Mouse (Mus musculus): ENCODE results near the gene Spsb4. TPM values are rescaled to one million over a fixed set of nuclear protein-coding genes. Genes with fewer than 3 reads are reported as not detected.
A peak's percentile ranks its signal among the peaks of the same experiment; 100 is the strongest.

Spsb4 gene
- polyA plus RNA-seq, 1 experiment from 2014 or later, result 159 TPM

DNA sequence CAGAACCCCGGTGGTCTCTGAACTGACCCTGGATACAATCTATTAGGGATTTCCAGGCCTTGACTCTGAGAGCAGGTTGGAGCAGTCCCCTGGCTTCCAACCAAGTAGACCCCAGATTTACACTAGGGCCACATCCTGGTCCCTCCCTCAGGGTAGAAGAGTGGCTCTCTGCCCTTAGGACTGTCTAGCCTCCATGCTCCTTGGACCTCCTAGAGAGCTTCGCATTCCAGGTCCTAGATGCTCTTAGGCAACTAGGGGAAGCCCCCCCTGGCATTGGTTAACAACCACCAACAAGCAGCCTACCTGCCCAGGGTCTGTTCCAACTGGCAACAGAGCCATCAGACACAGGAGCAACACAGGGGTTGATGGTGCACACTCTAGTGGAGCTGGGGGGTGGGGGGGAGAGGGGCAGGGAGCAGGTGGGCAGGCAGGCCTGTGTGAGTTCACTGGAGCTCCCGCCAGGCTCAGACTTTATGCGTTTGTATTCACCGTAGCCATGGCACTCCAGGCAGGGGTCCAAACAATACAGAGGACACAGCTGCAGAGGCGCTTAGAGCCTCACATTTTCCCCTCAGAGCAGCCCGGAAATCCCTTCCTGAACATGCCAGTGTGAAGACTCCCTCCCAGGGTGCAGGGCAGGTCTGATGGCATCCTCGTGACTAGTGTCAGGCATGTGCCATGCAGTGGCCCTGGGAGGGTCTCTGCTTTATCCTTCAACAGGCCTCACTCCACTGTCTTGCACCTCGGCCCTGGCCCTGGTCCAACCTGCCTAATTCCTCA is 46.8 kb downstream of the Spsb4 start:
- Histone ChIP-seq H3K4me3 (no peak overlapping the region), H3K9me3 (no peaks in the 10 kb centered on the region), H3K27me3 (ENCODE audit: insufficient read depth, poor library complexity, severe bottlenecking) (peaks cover 9% of the 10 kb centered on the region), H3K4me1 (replicated peaks) (peaks cover 73% of the 10 kb centered on the region), H3K27ac (peak overlapping the region; percentile 78), H3K36me3 (peaks cover 70% of the 10 kb centered on the region)
- peak; percentile 60 for DNase-seq (ENCODE audit: low spot score)
- WGBS, result 42% methylated on average over 9 of the region's 9 CpGs

GRCm38 (mm10) chr9:96967516-96967915 is 51.1 kb downstream of the Spsb4 start:
- peaks cover 4% of the 10 kb centered on the region; the same call in 1 of the 2 replicates for H3K27me3 ChIP-seq (ENCODE audit: insufficient read depth, poor library complexity, severe bottlenecking)
- no peak overlapping the region for H3K27ac ChIP-seq
- peaks cover 65% of the 10 kb centered on the region for H3K36me3 ChIP-seq
- H3K4me1 ChIP-seq (replicated peaks), result peaks cover 73% of the 10 kb centered on the region
- H3K9me3 ChIP-seq, result peaks cover 4% of the 10 kb centered on the region; the same call in 1 of the 2 replicates
- no peak for DNase-seq (ENCODE audit: low spot score)
- WGBS, result 86% methylated on average over 1 of the region's 1 CpGs
- H3K4me3 ChIP-seq, result no peak overlapping the region

DNA sequence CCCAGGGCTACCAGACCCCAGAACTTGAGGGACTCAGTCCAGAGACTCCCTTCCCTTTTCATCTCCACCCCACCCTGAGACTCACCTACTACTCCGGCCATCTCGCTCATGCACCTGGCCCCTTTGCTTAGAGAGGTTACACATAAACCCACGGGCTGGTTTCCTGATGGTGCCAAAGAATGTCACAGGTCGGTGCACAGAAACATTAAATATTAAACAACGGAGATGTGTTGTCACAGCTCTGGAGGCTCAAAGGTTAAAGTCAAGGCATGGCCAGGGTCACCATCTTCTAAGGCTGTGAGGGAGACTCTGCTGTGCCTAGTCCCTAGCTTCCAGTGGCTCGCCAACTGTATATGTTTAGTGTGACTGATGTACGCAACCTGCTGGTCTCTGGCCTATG is 52.2 kb downstream of the Spsb4 start:
- peaks cover 4% of the 10 kb centered on the region; the same call in 1 of the 2 replicates for H3K27me3 ChIP-seq (ENCODE audit: insufficient read depth, poor library complexity, severe bottlenecking)
- 94% methylated on average over 7 of the region's 7 CpGs for WGBS
- H3K36me3 ChIP-seq, result peaks cover 64% of the 10 kb centered on the region
- no peak overlapping the region for H3K27ac ChIP-seq
- peaks cover 4% of the 10 kb centered on the region; the same call in 1 of the 2 replicates for H3K9me3 ChIP-seq
- no peak for DNase-seq (ENCODE audit: low spot score)
- H3K4me3 ChIP-seq, result no peak overlapping the region
- H3K4me1 ChIP-seq (replicated peaks), result peaks cover 73% of the 10 kb centered on the region

GRCm38 (mm10) chr9:96963443-96964215 is 55.0 kb downstream of the Spsb4 start:
- no peak for DNase-seq (ENCODE audit: low spot score)
- no peak overlapping the region for H3K4me3 ChIP-seq
- H3K27me3 ChIP-seq (ENCODE audit: insufficient read depth, poor library complexity, severe bottlenecking), result peaks cover 4% of the 10 kb centered on the region; the same call in 1 of the 2 replicates
- peaks cover 74% of the 10 kb centered on the region for H3K4me1 ChIP-seq (replicated peaks)
- H3K27ac ChIP-seq, result peak overlapping the region; percentile 19
- H3K36me3 ChIP-seq, result peaks cover 75% of the 10 kb centered on the region
- WGBS, result 73% methylated on average over 13 of the region's 13 CpGs
- H3K9me3 ChIP-seq, result peaks cover 4% of the 10 kb centered on the region; the same call in 1 of the 2 replicates

GRCm38 (mm10) chr9:96962714-96963113 is 55.9 kb downstream of the Spsb4 start:
- Histone ChIP-seq H3K9me3 (peaks cover 4% of the 10 kb centered on the region; the same call in 1 of the 2 replicates), H3K36me3 (peaks cover 73% of the 10 kb centered on the region), H3K4me3 (no peak overlapping the region), H3K27ac (peak overlapping the region; percentile 79), H3K4me1 (replicated peaks) (peaks cover 78% of the 10 kb centered on the region), H3K27me3 (ENCODE audit: insufficient read depth, poor library complexity, severe bottlenecking) (peaks cover 4% of the 10 kb centered on the region; the same call in 1 of the 2 replicates)
- no peak for DNase-seq (ENCODE audit: low spot score)
- 67% methylated on average over 8 of the region's 8 CpGs for WGBS

DNA sequence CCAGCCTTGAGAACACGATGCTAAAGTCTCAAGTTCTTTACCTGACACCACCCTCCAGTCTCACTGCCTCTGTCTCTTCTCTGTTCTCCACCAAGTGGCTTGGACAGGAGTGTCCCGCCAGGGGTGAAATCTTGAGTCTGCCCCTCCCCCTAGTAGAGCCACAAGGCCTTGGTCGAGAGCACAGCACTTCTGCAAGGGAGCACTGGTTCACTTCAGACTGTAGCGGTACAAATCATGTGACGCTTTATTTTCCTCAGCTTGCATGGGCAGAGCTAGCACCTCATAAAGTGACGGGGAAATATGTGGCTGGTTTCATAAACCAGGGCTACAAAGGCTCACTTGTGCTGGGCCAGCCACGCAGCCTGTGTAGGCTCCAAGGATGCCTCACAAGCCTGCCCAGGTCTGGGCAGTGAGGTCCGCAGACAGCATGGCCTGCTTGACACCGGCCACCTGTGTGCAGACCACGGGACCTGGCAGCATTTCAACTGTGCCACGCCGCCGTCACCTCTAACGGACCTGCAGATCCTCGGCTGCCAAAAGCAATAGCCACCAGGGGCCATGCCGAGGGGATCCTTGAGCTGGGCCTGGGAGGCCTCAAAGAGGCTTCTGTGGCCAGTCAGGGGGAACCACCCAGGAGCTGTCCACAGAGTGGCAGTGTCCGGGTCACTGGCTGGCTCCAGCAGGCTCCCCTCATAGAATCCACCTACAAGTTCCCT is 56.5 kb downstream of the Spsb4 start:
- Histone ChIP-seq H3K27ac (peak overlapping the region; percentile 79), H3K9me3 (peaks cover 4% of the 10 kb centered on the region; the same call in 1 of the 2 replicates), H3K27me3 (ENCODE audit: insufficient read depth, poor library complexity, severe bottlenecking) (peaks cover 4% of the 10 kb centered on the region; the same call in 1 of the 2 replicates), H3K4me3 (no peak overlapping the region), H3K36me3 (peaks cover 67% of the 10 kb centered on the region), H3K4me1 (replicated peaks) (peaks cover 84% of the 10 kb centered on the region)
- no peak for DNase-seq (ENCODE audit: low spot score)
- 65% methylated on average over 17 of the region's 17 CpGs for WGBS

DNA sequence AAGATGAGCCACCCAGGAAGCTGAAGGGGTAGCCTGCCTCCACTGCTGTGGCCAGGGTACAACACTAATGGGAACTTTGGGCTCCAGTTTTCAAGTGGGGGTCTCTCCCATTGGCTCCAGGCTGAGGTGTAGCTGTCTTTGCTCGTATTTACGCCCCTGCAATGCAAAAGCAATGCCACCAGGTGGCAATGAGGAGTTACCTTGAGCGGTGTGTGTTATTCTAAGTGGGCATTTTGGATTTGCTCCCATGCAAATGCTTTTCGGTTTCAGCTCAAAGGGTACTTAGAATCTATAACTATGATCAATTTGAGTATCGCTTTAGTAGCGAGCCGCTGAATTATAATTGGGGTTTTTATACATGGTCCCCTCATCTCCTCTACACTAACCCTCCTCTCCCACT is 57.6 kb downstream of the Spsb4 start:
- WGBS, result 60% methylated on average over 7 of the region's 7 CpGs
- peak; percentile 56 for DNase-seq (ENCODE audit: low spot score)
- Histone ChIP-seq H3K27me3 (ENCODE audit: insufficient read depth, poor library complexity, severe bottlenecking) (peaks cover 4% of the 10 kb centered on the region; the same call in 1 of the 2 replicates), H3K4me3 (no peak overlapping the region), H3K4me1 (replicated peaks) (peaks cover 88% of the 10 kb centered on the region), H3K36me3 (peaks cover 58% of the 10 kb centered on the region), H3K27ac (peak overlapping the region; percentile 13; the same call in 1 of the 2 replicates), H3K9me3 (peaks cover 4% of the 10 kb centered on the region; the same call in 1 of the 2 replicates)

GRCm38 (mm10) chr9:96960241-96960640 is 58.4 kb downstream of the Spsb4 start:
- H3K36me3 ChIP-seq, result peaks cover 58% of the 10 kb centered on the region
- H3K27me3 ChIP-seq (ENCODE audit: insufficient read depth, poor library complexity, severe bottlenecking), result peaks cover 4% of the 10 kb centered on the region; the same call in 1 of the 2 replicates
- H3K4me3 ChIP-seq, result no peak overlapping the region
- 81% methylated on average over 4 of the region's 4 CpGs for WGBS
- DNase-seq (ENCODE audit: low spot score), result no peak
- H3K9me3 ChIP-seq, result peaks cover 1% of the 10 kb centered on the region; the same call in 1 of the 2 replicates
- no peak overlapping the region for H3K27ac ChIP-seq
- H3K4me1 ChIP-seq (replicated peaks), result peaks cover 96% of the 10 kb centered on the region

- DNase-seq (ENCODE audit: low spot score), result no peak
- Histone ChIP-seq H3K4me1 (replicated peaks) (peaks cover 99% of the 10 kb centered on the region), H3K27me3 (ENCODE audit: insufficient read depth, poor library complexity, severe bottlenecking) (peaks cover 4% of the 10 kb centered on the region; the same call in 1 of the 2 replicates), H3K27ac (peak overlapping the region; percentile 79; the same call in 1 of the 2 replicates), H3K4me3 (no peak overlapping the region), H3K36me3 (peaks cover 58% of the 10 kb centered on the region), H3K9me3 (no peaks in the 10 kb centered on the region)
- 88% methylated on average over 7 of the region's 7 CpGs for WGBS
Measured at GRCm38 (mm10) chr9:96959469-96959868, 59.2 kb downstream of the Spsb4 start.

DNA sequence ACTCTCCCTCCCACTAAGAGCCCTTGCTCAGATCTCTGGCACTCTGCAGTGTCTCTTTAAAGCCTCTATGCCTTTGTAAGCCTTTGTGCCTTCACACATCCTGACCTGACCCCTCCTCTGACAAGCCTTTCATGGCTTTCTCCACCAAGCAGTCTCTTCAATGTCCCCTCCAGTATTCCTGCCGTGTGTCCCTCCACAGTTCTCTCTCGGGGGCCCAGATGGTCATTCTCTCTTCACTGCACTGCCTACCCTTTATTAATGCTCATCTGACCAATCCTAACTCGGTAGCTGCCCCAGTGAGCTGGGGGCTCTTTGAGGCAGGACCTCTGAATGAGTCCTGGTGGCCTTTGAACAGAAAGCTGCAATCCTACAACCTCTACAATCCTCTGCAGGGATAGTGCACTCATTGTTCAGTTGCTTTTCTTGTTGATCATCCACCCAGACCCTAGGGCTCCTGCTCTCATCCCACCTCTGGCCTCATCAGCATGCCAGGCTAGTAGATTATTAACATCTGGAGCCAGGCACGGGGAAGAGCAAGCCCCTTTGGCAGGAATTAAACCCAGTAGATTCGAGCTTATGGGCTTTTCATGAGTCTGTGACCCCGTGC is 60.5 kb downstream of the Spsb4 start:
- peak overlapping the region; percentile 79 for H3K27ac ChIP-seq
- DNase-seq (ENCODE audit: low spot score), result peak; percentile 74
- H3K27me3 ChIP-seq (ENCODE audit: insufficient read depth, poor library complexity, severe bottlenecking), result no peaks in the 10 kb centered on the region
- H3K4me3 ChIP-seq, result no peak overlapping the region
- peaks cover 61% of the 10 kb centered on the region for H3K36me3 ChIP-seq
- WGBS, result 4% methylated on average over 6 of the region's 6 CpGs
- H3K4me1 ChIP-seq (replicated peaks), result peaks cover 99% of the 10 kb centered on the region
- H3K9me3 ChIP-seq, result no peaks in the 10 kb centered on the region

DNA sequence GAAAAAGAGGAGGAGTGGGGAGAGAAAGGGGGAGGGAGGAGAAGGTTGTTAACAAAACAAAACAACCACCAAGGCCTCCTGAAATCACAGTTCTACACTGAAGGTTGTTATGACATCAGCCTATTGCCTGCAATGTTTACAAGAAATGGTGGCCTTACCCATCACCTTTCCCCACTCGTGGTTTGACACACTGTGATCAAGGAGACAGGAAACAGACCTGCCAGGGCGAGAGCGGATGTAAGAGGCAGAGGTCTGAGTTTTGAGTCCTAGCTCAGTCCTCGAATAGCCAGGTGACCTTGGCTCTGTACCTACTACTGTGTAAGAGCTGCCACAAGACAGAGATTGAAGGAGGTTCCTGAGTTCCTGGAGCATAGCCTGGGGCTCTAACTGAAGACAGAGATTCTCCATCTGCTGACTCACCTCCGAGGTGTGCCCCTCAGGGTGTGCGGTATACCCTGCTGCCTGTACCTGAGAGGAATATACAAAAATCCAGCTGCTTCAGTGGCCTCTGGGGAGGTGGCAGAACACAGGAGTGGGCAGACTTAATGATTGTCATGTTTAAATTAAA is 61.3 kb downstream of the Spsb4 start:
- Histone ChIP-seq H3K36me3 (peaks cover 57% of the 10 kb centered on the region), H3K4me1 (replicated peaks) (peaks cover 99% of the 10 kb centered on the region)

More for the DNA sequence above, 61.3 kb downstream of the Spsb4 start:
- Histone ChIP-seq H3K27ac (peak overlapping the region; percentile 79), H3K9me3 (no peaks in the 10 kb centered on the region), H3K4me3 (no peak overlapping the region), H3K27me3 (ENCODE audit: insufficient read depth, poor library complexity, severe bottlenecking) (no peaks in the 10 kb centered on the region)
- WGBS, result 43% methylated on average over 6 of the region's 6 CpGs
- DNase-seq (ENCODE audit: low spot score), result no peak
